Mouse (Mus musculus) spleen, adult 10 weeks (tissue): ENCODE measurements around the gene Cyp39a1. TPM values are rescaled to one million over a fixed set of nuclear protein-coding genes. Genes with fewer than 3 reads are reported as not detected.

Experiments
- polyA plus RNA-seq: library from polyadenylated mRNA; stranded (reverse); fragments of 350-450 nt; fragmentation: Illumina TruSeq; extraction: RNeasy Lipid Tissue Mini Kit (QIAGEN cat#74804); gene quantifications from one replicate; pipeline ENCODE4 v1.2.3, GENCODE M21; 2015; ENCODE audit warnings: low replicate concordance; ENCODE audit not compliant: insufficient read depth

Gene Cyp39a1
- 13.7 TPM for polyA plus RNA-seq

DNA sequence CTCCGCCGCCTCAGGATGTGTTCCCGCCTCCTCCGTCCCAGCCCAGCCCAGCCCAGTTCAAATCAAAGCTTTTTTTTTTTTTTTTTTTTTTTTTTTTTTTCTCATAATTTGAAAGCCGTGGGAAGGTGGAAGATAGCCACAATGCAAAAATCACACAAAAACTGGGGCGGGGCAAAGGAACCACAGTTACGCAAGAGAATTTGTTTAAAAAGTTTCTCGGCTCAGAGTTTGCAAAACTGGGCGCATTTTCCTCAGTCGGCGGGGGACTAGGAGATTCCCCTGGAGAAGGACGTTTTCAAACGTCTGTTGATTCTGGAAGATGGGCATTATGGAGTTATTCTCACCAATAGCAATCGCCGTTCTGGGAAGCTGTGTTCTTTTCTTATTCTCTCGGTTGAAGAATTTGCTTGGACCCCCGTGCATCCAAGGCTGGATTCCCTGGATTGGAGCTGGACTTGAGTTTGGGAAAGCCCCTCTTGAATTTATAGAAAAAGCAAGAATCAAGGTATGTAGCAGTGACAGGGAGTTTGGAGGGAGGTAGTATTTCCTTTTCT is at the start of gene Cyp39a1:
Gene Cyp39a1 (plus strand): TSS at position 136 of the 554 bp plus-strand sequence.

DNA sequence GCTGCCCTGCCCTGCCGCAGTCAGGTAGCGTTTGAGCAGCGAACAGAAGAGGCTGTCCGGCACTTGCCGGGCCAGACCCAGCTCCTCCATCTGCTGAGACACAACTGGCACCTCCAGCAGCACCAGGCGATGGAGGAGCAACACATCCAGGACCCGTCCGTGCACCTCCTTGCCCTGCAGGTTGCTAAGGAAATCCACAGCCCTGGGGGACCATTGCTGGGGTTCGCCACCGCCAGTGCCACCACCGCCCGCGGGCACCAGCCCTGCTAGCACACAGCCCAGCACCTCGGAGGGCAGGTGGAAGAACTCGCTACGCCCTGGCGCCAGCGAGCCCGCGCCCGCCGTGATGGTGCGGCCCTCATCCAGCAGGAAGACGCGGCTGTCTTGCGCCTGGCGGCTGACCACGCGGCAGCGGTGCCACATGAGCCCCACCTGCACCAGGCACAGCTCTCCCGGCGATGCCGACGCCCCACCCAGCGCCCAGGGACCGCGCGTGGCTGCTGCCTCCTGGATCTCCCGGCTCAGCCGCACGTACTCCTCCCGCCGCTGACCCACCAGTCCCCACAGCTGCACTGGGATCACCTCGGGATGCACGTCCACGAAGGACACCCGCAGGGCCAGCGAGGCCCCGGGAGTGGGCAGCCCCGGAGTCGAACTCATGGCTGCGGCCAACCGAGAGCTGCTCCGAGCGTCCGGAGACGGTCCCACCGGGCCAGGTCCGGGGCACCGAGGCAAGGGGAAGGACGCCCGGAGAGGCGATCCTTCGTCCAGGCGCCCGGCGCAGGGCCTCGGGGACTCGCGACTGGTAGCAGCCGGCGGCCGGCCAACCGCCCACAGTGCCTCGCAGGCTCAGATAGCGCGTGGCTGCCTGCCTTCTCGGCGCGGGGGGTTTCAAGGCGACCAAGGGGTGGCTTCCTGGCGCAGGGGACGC is 37.5 kb upstream of the Cyp39a1 start, which contains the start of gene Tdrd6:
Gene Tdrd6 (minus strand): TSS at position 804 of the 931 bp plus-strand sequence.

DNA sequence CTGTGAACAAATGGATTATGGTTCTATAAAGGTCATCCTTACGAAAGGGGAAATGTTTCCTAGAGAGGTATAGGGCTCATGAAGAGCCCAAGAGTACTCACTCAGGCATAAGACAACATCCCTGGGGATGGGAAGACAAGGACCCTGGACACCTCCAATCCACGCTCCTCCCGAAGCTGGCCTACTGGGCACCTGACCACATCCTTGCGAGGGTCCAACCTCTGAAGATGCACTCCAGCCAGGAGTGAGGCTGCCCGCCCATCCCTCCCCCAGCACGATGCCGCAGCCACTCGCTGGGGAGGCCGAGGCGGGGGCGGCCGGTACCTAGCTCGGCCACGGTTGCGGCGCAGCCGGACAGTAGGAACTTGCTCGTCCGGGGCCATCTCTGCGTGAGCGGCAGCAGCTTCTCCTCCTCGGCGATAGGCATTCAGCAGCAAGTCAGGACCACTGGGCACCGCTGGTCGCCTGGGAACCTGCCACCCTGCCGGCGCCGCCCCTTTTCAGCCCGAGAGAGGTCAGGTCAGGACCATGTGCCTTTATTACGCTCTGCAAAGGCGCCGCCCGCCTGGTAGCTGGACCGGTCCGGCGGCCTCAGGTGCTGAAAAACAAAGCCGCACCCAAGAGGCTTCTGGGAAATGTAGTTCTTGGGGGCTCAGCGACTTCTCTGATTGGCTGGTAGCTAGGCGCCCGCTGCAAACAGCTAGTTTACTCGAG is 492 bp upstream of the Cyp39a1 start, which contains the start of gene Slc25a27:
Gene Slc25a27 (minus strand): TSS at position 639 of the 714 bp plus-strand sequence.

Other genes with a start within 250 kb of the Cyp39a1 start
- not detected for gene Mep1a, start 164.6 kb upstream of the Cyp39a1 start, polyA plus RNA-seq
- gene Ankrd66, start 123.8 kb upstream of the Cyp39a1 start, polyA plus RNA-seq, result 0.86 TPM
- gene Pla2g7, start 99.3 kb upstream of the Cyp39a1 start, polyA plus RNA-seq, result 100 TPM
- gene Tdrd6, start 37.1 kb upstream of the Cyp39a1 start, polyA plus RNA-seq, result 0.26 TPM
- 8.5 TPM for gene Slc25a27, start 211 bp upstream of the Cyp39a1 start, polyA plus RNA-seq
- 3.9 TPM for gene Rcan2, start 133.9 kb downstream of the Cyp39a1 start, polyA plus RNA-seq